Mouse (Mus musculus): ENCODE data around the gene Atl1.

- TF ChIP-seq CTCF (IDR thresholded peaks at IDR 0.05; ENCODE audit: extremely low read depth, insufficient read depth, low read length) = peak; percentile 34; the same call in 1 of the 2 replicates
- no peak for TF ChIP-seq POLR2A (IDR thresholded peaks at IDR 0.05; ENCODE audit: extremely low read depth, insufficient read depth, low read length)
Measured at GRCm38 (mm10) chr12:69892371-69893251, at the start of gene Atl1, which contains the start of gene Map4k5.
